Mouse (Mus musculus): ENCODE data around the gene Fam110a. TPM values are rescaled to one million over a fixed set of nuclear protein-coding genes. Genes with fewer than 3 reads are reported as not detected.

Fam110a gene
- total RNA-seq (2021), result 1 to 10 TPM; 2.5 to 2.6 TPM
- long read RNA-seq, experiment 1, partial matches to known transcripts, result 0 of 2 reads
- long read RNA-seq, experiment 1, other reads (novel, unspliced or antisense), result 0 of 2 reads
- long read RNA-seq, experiment 2, partial matches to known transcripts, result 0 of 1 reads
- long read RNA-seq, experiment 2, other reads (novel, unspliced or antisense), result 0 of 1 reads

- intact Hi-C loops (cut with DNase I), result no loop called here
- DNase-seq, result peak; percentile 84 to 91
Observed at GRCm38 (mm10) chr2:151979470-151980354, at the start of gene Fam110a. Gene Fam110a, minus strand, starts transcription at chr2:151980219.

GRCm38 (mm10) chr2:152029252-152030082, 49.4 kb upstream of the Fam110a start:
- DNase-seq, result peak; percentile 73 to 81
- intact Hi-C loops (cut with DNase I), result loop anchor here (2.0 to 5.0 kb wide), 2 partner anchors 58 to 165 kb away; no protein-coding TSS in a partner anchor

- intact Hi-C loops (cut with DNase I), result loop anchor here (5.0 kb wide), 1 partner anchor 62 kb away; no protein-coding TSS in a partner anchor
- DNase-seq, result no peak
Observed at GRCm38 (mm10) chr2:152024883-152025422, 44.9 kb upstream of the Fam110a start.

GRCm38 (mm10) chr2:152022022-152022421, 42.0 kb upstream of the Fam110a start:
- no peak for DNase-seq
- intact Hi-C loops (cut with DNase I), result no loop called here

GRCm38 (mm10) chr2:152020255-152020654, 40.2 kb upstream of the Fam110a start:
- DNase-seq, result no peak
- intact Hi-C loops (cut with DNase I), result no loop called here

GRCm38 (mm10) chr2:152016666-152017065, 36.6 kb upstream of the Fam110a start:
- DNase-seq, result no peak
- intact Hi-C loops (cut with DNase I), result no loop called here

GRCm38 (mm10) chr2:152015997-152016396, 36.0 kb upstream of the Fam110a start:
- DNase-seq, result no peak
- intact Hi-C loops (cut with DNase I), result no loop called here

GRCm38 (mm10) chr2:152012701-152013100, 32.7 kb upstream of the Fam110a start:
- intact Hi-C loops (cut with DNase I), result no loop called here
- no peak for DNase-seq

GRCm38 (mm10) chr2:152012222-152012621, 32.2 kb upstream of the Fam110a start:
- no peak for DNase-seq
- intact Hi-C loops (cut with DNase I), result no loop called here

- intact Hi-C loops (cut with DNase I), result no loop called here
- no peak for DNase-seq
Observed at GRCm38 (mm10) chr2:152011724-152012123, 31.7 kb upstream of the Fam110a start.

- DNase-seq, result no peak
- intact Hi-C loops (cut with DNase I), result no loop called here
Observed at GRCm38 (mm10) chr2:152010661-152011060, 30.6 kb upstream of the Fam110a start.

GRCm38 (mm10) chr2:152010251-152010650, 30.2 kb upstream of the Fam110a start:
- no peak for DNase-seq
- intact Hi-C loops (cut with DNase I), result no loop called here

- DNase-seq, result no peak
- intact Hi-C loops (cut with DNase I), result no loop called here
Observed at GRCm38 (mm10) chr2:152009061-152009779, 29.2 kb upstream of the Fam110a start.

- DNase-seq, result no peak
- intact Hi-C loops (cut with DNase I), result no loop called here
Observed at GRCm38 (mm10) chr2:152007783-152008182, 27.8 kb upstream of the Fam110a start.

- intact Hi-C loops (cut with DNase I), result no loop called here
- no peak for DNase-seq
Observed at GRCm38 (mm10) chr2:152002529-152002928, 22.5 kb upstream of the Fam110a start.

- no peak for DNase-seq
- intact Hi-C loops (cut with DNase I), result no loop called here
Observed at GRCm38 (mm10) chr2:152000735-152001134, 20.7 kb upstream of the Fam110a start.

GRCm38 (mm10) chr2:152000291-152000679, 20.3 kb upstream of the Fam110a start:
- intact Hi-C loops (cut with DNase I), result no loop called here
- DNase-seq, result no peak

- no peak for DNase-seq
- intact Hi-C loops (cut with DNase I), result no loop called here
Observed at GRCm38 (mm10) chr2:151999669-152000290, 19.8 kb upstream of the Fam110a start.

GRCm38 (mm10) chr2:151998932-151999331, 18.9 kb upstream of the Fam110a start:
- DNase-seq, result peak in 1 of 2 experiments; percentile 6
- intact Hi-C loops (cut with DNase I), result no loop called here

All from gastrocnemius, postnatal 36 days (tissue).